Mouse (Mus musculus) neutrophil, adult 83 days (primary cell): ENCODE results near the gene Phf11a. TPM values are rescaled to one million over a fixed set of nuclear protein-coding genes. Genes with fewer than 3 reads are reported as not detected.

Experiments
- total RNA-seq, 2 experiments: library from RNA; stranded (reverse); gene quantifications; one replicate each; pipeline ENCODE4 v1.2.4; 2023

Gene Phf11a
- total RNA-seq = 1 to 10 TPM in 1 of 2 experiments, under 1 TPM in 1; 0.94 to 1.1 TPM

DNA sequence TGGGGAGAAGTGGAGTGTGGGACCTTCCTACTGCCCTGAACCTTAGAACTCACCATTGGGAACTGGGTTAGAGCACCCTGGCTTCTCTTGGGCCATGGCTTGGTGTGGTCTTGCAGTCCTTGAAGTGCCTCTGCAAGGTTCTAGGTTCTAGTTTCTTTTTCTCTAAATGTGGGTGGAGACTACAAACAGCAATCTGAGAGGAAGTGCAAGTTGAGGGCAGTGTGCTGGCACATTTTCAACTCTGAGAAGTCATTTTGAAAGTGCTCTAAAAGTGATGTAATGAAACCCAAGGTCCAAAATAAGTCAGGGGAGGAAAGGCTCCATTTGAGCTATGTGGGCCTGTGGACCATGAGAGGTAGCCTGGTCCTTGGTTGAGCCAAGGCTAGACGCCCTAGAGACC, at the start of gene Phf11a:
Gene Phf11a, minus strand, starts transcription at position 132 of the 400 bp plus-strand sequence.

DNA sequence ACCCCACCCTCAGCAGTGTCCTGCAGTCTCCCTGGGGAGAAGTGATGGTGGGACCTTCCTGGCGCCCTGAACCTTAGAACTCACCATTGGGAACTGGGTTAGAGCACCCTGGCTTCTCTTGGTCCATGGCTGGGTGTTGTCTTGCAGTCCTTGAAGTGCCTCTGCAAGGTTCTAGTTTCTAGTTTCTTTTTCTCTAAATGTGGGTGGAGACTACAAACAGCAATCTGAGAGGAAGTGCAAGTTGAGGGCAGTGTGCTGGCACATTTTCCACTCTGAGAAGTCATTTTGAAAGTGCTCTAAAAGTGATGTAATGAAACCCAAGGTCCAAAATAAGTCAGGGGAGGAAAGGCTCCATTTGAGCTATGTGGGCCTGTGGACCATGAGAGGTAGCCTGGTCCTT, 43.9 kb upstream of the Phf11a start, which contains the start of gene Phf11b:
Gene Phf11b, minus strand, starts transcription at position 163 of the 400 bp plus-strand sequence.

DNA sequence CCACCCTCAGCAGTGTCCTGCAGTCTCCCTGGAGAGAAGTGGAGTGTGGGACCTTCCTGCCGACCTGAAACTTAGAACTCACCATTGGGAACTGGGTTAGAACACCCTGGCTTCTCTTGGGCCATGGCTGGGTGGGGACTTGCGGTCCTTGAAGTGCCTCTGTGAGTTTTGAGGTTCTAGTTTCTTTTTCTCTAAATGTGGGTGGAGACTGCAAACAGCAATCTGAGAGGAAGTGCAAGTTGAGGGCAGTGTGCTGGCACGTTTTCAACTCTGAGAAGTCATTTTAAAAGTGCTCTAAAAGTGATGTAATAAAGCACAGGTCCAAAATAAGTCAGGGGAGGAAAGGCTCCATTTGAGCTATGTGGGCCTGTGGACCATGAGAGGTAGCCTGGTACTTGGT, 37.3 kb downstream of the Phf11a start, which contains the start of gene Gm6904:
Gene Gm6904, minus strand, starts transcription at position 161 of the 400 bp plus-strand sequence.

Other genes starting within 250 kb of the Phf11a start
- not detected for gene 1700129C05Rik, start 154.6 kb downstream of the Phf11a start, total RNA-seq
- gene Gm5142, start 118.8 kb downstream of the Phf11a start, total RNA-seq = not detected
- gene Rcbtb1, start 96.3 kb downstream of the Phf11a start, total RNA-seq = 1 to 10 TPM; 8.5 to 10.0 TPM
- under 1 TPM in 1 of 2 experiments, not detected in 1; 0.93 TPM for gene Gm6904, start 37.3 kb downstream of the Phf11a start, total RNA-seq
- gene Phf11b, start 43.8 kb upstream of the Phf11a start, total RNA-seq = 1 to 10 TPM; 5.5 to 6.4 TPM
- 1 to 10 TPM; 3.3 to 4.5 TPM for gene Phf11d, start 67.9 kb upstream of the Phf11a start, total RNA-seq
- 1 to 10 TPM; 1.4 to 1.8 TPM for gene Phf11c, start 97.9 kb upstream of the Phf11a start, total RNA-seq
- 10 to 100 TPM; 14.3 to 20.0 TPM for gene Setdb2, start 143.4 kb upstream of the Phf11a start, total RNA-seq
- 10 to 100 TPM; 14.2 to 15.6 TPM for gene Cab39l, start 143.4 kb upstream of the Phf11a start, total RNA-seq